Mouse (Mus musculus): ENCODE measurements around the gene Tmem126a.

Tmem126a gene

DNA sequence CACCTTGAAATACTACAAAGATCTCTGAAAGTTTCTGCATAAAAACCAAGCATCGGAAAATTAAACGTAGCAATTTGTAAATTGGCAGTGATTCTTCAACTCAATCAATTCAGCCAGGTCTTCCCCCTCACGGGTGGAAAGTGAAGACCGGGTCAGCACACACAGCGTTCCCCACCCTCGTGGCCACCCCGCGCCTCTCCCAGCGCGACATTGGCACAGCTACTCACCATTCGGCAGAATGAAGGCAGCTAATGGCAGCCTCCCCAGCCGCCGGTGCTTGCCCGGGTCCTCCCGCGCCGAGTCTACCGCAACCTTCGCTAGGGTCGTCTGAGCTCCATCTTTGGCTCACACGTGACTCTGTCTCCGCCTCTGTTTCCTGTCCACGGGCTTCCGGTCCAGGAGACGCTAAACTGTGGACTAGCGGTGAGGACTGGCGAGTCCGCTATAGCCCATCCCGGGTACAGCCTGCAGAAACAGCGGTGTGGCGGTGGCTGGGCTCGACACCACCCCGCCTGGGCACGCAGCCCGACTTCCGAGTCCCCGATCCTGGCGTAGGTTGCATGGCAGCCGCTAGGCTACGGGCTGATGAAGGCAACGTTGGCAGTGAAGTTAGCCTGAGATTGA is at the start of gene Tmem126a:
TSS of gene Tmem126a (minus strand) at position 385 of the 624 bp plus-strand sequence.
- DNase-seq (ENCODE audit: low spot score): peak; percentile 82

DNA sequence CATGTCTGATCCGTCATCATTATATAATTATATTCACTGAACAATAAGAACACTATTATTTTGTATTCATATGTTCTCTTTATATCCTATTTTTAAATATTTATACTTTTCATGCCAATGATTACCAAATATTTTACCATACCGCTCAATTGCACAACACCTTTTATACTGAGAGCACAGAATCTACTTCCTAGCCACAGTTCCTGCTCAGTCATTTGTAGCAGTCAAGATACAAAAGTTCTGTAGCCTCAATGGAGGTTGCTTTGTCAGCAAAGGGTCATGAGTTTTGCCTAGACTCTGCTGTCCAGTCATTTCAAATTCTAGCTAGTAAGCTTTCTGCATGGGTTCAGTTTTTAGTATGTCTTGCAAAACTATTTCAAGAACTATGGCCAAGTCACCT is 25.6 kb upstream of the Tmem126a start:
- DNase-seq (ENCODE audit: low spot score): no peak

DNA sequence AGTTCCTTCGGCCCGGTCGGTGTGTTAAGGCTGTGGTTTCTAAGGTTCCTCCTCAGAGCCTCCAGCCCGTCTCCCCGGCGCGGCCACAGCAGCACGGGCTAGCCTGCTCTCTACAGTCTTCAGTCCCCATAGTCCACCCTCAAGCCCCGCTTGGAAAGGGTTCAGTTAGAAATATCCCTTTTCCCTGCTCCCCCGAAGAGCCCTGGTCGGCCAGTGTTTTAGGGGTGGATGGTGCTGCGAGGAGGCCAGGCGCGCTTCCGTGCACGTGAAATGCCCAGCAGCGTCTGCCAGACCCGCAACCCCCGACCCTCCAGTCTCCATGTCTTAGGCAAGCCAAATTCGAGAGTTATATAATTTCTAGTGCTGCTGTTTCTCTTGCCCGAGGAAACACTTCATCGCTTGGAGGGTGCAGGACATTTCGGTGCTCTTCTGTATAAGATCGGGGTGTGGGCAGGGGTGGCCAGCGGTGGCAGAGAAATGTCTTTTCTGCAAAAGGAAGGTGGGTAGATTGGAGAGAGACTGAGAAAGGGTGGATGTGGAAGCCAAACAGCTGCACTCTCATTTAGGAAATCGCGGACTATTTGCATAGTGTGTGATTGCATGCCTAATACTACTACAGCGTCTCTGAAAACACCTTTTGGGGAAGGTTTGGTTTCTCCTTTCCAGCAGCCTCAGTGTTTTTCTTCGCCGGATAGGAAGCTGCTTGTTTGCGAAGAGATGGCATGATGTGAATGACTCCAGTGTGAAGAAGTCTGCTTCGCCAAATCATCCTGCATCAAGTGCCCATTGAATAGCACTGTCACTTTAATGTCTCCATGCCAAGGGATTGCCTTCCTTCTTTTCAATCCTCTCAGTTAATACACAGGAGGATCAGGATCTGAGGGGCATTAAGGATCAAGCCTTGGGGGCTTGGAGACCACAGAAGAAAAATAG is 19.6 kb upstream of the Tmem126a start, which contains the start of gene Dlg2:
TSS of gene Dlg2 (plus strand) at position 360 of the 933 bp plus-strand sequence.
- DNase-seq (ENCODE audit: low spot score): no peak

DNA sequence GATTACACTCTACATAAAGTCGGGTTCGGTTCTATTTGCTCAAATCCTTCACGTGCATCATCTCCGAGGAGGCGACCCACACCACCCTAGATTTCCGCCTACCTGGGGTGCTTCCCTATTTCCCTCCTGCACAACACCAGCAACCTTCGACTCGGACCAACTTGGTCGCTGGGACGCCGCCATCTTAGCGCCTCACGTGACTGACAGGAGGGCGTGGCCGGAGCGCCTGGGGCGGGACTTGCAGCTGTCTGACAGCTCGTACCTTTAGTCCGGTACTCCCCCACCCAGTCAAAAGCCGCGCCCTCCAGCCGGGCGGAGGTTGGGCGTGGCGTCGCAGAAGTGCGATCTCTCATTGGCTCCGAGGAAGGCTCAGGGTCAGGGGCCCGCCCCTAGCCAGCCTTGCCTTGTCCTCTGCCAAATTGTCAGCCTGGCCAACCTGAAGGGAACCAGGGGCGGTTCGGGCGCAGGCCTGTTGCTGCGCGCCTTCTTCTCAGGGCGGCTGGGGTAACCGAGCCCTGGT is 18.8 kb upstream of the Tmem126a start, which contains the start of gene Tmem126b:
TSS of gene Tmem126b (minus strand) at position 209 of the 520 bp plus-strand sequence.
- peak; percentile 99 for DNase-seq (ENCODE audit: low spot score)

DNA sequence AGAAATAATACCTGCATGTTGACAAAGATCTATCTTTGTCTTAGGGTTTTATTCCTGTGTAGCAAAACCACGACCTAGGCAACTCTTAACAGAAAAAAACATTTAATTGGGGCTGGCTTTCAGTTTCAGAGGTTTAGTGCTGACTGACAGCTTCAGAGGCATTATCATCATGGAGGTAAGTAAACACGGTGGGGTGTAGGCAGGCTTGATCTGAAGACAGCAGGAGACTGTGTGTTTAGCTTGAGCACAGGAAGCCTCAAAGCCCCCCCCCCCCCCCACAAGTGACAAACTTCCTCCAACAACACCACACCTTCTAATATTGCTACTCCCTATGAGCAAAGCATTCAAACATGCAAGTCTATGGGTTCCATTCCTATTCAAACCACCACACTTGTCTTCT is 16.5 kb upstream of the Tmem126a start:
- DNase-seq (ENCODE audit: low spot score): no peak

DNA sequence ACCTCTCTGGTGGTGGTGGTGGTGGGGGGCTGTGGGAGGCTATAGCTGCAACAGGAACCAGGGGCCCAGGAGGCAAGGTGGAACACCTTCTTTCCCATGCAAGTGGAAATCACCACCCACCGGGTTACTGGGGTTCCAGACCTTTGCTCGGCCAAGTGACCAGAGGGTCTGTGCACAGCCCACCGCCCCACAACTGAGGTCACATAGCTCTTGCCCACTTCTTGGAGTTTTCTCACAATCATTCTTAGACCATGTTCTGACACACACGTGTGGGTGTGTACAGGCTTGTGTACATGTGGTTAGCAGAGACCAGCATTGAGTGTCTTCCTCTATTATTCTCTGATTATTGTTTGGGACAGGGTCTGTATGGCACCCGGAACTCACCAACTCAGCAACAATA is 4.4 kb upstream of the Tmem126a start:
- no peak for DNase-seq (ENCODE audit: low spot score)

DNA sequence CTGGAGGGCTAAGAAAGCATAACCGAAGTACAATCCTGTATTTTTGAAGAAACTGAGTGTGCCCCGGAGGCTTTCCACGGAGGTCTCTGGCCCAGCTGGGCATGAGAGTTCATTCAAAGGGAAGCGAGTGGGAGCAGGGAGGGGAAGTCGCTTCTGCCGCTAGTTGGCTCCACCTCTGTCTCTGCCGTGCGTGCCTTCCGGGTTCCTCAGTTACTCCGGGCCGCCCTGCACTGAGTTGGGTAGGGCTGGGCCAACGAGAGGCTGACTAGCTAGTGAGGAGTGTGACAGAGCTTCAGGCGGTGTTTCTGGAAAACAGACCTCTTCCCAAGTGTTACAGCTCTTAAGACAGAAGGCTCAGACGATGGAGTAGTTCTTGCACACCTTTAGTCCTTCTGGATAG is 3.9 kb upstream of the Tmem126a start:
- peak; percentile 21 for DNase-seq (ENCODE audit: low spot score)

DNA sequence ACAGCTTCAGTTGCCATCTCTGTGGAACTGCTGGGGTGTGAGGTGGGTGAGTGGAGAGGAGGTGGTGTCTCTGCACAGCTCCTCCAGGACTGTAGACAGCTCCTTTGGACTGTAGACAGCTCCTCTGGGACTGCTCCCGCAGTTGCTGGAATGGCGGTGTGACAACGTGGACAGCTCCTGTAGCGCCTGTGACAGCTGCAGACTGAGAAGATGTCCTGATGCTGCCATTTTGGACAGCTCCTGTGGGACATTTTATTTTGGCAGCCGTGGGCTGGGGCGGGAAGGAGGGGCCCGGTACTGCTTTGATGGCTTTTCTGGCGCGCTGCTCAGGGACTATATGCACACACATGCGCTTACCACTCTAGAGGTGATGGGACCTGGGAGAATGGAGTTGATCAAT is 3.3 kb upstream of the Tmem126a start:
- peak; percentile 21 for DNase-seq (ENCODE audit: low spot score)

DNA sequence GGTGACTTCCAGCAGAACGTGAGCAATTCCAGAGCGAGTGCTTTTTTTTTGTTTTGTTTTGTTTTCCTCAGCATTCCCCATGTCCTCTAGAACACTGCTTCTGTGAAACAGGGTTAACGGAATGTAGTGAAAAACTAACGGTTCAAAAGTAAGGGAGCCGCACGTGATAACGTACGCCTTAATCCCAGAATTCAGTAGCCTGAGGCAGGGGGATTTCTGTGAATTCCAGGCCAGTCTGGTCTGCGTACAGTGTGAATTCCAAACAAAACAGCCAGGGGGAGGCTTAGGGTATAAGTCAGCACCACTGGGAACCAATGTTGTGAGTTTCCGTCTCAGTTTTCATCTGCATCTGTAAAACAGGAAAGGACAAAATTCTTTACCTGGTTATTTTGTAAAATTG is 488 bp upstream of the Tmem126a start:
- peak; percentile 4 for DNase-seq (ENCODE audit: low spot score)

DNA sequence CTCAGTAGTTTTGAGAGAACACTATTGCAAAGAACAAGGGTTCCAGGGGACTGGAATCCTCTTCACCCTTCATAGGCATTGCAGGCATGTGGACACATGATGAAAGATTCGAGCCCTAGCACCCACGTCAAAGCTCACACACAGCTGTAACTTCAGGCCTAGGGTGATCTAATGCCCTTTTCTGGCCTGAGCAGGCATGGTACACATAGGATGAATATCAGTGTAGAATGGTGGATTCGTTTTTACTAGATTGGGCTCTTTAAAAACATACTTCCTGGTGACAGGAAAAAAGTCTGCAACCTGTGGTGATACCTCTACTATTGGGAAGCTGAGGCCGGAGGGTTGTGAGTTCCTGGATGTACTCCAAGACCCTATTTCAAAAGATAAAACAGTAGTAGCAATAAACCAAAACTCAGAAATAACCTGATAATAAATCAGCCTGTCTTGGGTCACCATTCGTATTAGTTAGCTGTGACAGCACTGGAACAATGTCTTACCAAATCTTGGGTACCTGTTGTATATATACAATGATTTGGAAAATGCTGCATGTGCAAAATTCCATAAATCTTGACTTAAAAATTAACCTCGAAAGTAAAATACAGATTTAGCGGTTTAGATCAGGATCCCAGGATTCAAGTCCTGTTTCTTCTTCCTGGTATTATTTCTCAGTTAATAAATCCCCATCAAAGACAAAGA is 732 bp downstream of the Tmem126a start:
- DNase-seq (ENCODE audit: low spot score): no peak

DNA sequence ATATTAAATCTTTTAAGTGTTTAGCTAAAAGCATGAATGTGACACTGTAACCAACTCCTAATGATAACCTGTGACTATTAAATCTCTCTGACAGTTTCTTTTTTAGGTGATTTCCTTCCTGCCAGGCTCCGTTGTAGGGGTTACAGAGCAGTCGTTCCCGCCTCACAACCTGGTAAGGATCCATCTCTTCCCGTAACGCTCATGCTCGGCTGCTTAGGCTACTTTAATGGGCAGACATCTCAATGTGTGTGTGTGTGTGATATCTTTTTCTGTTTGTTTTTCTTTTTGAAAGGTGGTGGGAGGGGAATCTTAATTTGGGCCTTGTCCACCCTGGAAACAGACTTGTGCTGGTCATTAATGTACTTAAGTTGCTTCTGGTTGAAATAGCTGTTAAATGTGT is 12.8 kb downstream of the Tmem126a start:
- DNase-seq (ENCODE audit: low spot score): no peak

DNA sequence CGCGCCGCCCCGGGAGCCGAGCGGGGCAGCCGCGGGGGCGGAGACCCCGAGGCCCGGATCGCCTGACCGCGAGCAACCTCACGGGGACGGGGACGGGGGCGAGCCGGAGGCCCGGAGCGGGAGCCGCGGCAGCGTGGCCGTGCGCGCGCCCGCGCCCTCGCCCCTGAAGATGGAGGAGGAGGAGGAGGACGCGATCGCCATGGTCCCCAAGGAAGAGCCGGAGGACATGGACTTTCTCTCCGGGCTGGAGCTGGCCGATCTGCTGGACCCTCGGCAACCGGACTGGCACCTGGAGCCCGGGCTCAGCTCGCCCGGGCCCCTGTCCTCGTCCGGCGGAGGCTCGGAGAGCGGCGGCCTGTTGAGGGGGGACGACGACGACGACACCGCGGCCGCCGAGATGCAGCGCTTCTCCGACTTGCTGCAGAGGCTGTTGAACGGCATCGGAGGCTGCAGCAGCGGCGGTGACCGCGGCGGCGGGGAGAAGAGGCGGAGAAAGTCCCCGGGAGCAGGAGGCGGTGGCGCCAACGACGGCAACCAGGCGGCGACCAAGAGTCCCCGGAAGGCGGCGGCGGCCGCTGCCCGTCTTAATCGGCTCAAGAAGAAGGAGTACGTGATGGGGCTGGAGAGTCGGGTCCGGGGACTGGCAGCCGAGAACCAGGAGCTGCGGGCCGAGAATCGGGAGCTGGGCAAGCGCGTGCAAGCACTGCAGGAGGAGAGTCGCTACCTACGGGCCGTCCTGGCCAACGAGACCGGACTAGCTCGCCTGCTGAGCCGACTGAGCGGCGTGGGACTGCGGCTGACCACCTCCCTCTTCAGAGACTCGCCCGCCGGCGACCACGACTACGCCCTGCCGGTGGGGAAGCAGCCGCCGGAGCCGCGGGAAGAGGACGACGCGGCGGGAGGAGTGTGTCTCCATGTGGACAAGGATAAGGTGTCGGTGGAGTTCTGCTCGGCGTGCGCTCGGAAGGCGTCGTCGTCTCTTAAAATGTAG is 13.6 kb downstream of the Tmem126a start:
- peak; percentile 77 for DNase-seq (ENCODE audit: low spot score)

DNA sequence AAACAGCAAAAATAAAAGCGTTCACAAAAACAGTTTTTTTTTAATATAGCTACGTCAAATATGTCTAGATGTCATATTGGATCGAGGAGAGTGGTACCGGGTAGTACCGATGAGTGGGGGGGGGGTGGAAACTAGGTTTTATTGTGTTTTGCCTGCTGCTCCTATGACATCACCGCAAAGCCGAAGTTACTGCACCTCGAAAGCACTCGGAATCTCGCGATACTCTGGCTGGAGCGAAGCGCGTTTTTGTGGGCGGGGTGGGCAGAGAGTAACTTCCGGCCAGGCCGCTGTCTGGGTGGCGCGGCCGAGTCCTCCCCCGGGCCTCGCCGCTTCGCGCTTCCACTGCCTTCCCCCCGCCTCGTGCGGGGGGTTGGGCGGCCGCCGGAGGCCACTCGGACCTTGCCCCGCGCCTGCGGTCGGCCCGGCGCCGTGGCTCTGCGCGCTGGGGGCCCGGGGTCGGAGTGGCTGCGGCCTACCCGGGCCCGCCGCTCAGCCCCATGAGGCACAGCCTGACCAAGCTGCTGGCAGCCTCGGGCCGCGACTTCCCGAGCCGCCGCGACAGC is 14.4 kb downstream of the Tmem126a start, which contains the start of gene Crebzf:
TSS of gene Crebzf (plus strand) at position 212 of the 563 bp plus-strand sequence.
- peak; percentile 94 for DNase-seq (ENCODE audit: low spot score)

DNA sequence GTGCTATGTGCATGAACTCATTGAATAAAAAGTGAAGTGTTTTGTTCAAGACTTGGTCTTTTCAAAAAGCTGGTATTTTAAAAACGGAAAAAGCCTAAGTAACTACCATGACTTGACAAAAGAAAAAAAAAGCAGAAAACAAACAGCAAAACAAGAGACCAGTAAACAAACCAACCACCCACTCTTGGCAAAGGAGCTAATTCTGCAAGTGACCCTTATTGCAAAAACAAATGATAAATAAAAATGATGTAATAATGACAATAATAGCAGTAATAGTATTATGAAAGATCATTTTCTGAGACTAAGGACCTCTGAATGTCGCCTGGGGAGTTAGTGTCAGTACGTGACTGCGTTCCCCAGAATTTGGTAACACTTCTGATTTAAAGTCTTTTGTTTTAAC is 15.0 kb downstream of the Tmem126a start:
- DNase-seq (ENCODE audit: low spot score): no peak

DNA sequence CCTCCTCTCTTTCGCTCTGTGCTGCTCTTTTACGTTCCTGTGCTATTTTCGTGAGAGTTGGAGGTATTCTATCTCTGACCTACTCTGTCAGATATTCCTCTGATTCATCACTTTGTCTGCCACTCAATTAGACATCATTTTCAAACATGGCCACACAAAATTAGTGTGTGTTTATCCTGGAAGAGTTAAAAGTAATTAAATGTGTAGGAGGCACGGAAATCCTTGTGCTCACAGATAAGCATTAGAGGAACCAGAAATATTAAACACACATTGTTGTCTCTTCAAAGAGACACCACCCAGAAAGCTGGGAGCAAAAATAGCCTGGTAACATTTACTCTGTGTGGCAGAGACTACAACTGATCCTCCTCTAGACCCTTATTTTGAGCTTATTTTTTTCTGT is 17.0 kb downstream of the Tmem126a start:
- DNase-seq (ENCODE audit: low spot score): no peak

DNA sequence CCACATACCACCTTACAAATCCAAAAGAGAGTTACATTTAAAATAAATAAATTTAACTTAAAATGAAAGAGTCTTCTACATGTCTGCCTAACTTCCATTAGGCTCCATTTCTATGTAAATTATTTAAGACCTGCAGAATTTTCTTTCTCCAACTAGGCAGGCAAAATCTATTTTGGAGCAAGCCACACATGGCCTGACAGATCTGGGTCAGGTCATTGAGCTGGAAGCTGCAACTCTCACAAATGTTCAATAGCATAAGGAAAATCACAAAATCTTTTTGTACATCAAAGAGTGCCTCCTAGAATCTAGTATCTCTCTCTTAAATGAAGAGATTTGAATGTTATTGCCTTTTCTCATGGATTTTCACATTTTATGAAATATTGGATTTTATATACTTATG is 24.8 kb downstream of the Tmem126a start:
- no peak for DNase-seq (ENCODE audit: low spot score)

DNA sequence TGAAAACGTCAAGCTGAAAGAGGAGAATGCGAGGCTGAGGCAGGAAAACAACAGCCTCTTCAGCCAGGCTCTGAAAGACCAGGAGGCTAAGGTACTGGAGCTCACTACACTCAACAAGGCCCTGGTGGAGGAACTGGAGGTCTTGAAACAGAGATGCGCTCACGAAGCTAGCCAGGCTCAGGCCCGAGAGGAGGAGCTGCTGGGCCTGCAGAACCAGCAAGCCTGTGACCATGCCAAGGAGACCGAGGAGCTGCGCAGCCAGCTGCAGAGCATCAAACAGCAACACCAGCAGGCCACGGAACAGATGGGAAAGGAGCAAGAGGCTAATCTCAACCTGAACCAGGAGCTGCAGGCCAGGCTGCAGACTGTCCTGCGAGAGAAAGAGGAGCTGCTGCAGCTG is 30.0 kb downstream of the Tmem126a start:
- DNase-seq (ENCODE audit: low spot score): peak; percentile 14

DNA sequence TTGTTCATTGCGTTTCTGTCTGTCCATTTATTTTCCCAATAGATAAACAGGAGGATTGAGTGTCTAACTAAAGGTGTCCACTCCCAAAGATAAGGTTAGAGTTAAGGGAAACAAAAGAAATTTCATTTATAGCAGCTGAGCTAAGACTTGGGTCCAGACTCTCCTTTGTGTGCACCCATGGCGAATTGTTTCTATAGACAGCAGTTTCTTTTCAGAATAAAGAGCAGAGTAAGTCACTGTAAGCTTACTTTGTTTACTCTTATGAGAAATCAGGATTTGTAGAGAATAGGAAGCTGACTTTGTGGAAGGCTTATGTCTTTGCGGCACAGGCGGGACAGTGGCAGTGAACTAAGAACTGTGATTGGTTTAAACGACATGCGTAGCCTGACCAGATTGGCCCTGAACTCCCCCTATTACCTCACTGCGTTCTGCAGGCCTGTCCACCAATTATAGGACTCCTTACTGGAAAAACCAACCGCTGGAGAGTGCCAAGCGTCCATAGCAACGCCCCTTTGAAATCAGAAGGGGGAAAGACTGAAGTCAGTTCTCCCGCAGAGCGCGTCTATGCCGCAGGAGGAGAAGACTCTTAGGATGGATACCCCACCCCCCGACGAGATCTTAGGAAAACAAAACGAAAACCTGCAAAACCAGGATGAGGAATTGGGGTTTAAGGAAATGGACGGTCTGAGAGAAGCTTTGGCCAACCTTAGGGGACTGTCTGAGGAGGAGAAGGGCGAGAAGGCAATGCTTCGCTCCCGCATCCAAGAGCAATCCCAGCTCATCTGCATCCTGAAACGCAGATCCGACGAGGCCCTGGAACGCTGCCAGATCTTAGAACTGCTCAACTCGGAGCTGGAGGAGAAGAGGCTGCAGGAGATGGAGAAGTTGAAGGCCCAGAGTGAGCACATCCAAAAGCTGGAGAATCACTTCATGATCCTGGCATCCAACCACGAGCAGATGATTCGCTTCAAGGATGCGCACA is 30.7 kb downstream of the Tmem126a start, which contains the start of gene Ccdc89:
TSS of gene Ccdc89 (plus strand) at position 558 of the 982 bp plus-strand sequence.
- DNase-seq (ENCODE audit: low spot score): peak; percentile 66

DNA sequence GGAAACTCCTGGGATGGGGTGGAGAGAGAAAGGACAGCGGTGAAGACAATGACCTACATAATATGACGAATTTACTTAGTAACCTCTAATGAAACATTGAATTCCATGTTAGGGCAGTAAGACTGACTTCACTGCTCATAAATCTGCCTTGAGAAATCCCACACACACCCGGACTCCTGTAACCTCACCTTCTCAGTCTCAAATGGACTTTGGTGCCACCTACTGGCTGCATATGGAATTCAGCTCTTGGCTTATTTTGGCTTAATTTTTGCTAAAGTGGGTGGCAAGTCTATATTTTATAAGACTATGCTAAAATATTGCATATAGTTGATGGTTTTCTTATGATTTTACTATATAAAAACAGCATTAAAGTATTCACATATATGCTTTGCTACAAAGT is 47.1 kb downstream of the Tmem126a start:
- peak; percentile 40 for DNase-seq (ENCODE audit: low spot score)
